Mouse (Mus musculus): Measurements from ENCODE around the gene Ascl3. TPM values are rescaled to one million over a fixed set of nuclear protein-coding genes. Genes with fewer than 3 reads are reported as not detected.
A peak's percentile ranks its signal among the peaks of the same experiment; 100 is the strongest.

The Ascl3 gene
- polyA plus RNA-seq, 1 experiment: 0.92 TPM

DNA sequence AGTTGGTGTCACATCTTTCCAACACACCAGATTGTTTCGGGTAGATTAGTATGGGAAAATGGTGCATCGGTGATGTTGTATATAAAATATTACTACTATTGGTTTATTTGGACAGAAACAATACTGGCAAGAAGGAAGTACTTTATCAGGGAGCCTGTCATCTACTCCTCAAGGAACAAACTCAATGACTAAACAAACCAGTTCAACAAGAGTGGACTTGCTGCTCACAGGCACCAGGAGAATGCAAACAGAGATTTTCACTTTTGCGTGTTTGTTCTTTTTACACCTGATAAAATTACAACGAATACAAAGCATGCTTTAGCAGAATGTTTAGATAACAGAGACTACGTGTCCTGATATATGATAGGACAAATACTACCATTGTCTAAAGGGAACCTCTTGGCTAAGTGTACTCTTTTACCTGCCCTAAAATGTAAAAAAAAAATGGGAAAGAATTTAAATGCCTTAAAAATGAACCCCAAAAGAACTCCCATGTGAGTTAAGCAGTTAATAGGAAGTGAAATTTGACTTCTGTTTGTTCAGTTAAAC is 8.4 kb upstream of the Ascl3 start:
- no peak for DNase-seq
- Histone ChIP-seq H3K27me3 (replicated peaks; ENCODE audit: control insufficient read depth, insufficient read depth, low read length) (no peaks in the 10 kb centered on the region), H3K4me3 (ENCODE audit: insufficient read depth, low read depth, low read length) (no peak overlapping the region), H3K27ac (ENCODE audit: insufficient read depth, low read depth, low read length) (no peak overlapping the region), H3K36me3 (ENCODE audit: control insufficient read depth, insufficient read depth, low read length) (peaks cover 12% of the 10 kb centered on the region), H3K4me1 (ENCODE audit: control insufficient read depth, insufficient read depth, low read length) (no peaks in the 10 kb centered on the region)
- no peak for TF ChIP-seq POLR2A (IDR thresholded peaks at IDR 0.05; ENCODE audit: low read depth, low read length)
- no peak for TF ChIP-seq CTCF (conservative IDR thresholded peaks at IDR 0.05; ENCODE audit: insufficient read depth, insufficient read length, low read depth, low read length)
- 61% methylated on average over 5 of the region's 5 CpGs for WGBS

DNA sequence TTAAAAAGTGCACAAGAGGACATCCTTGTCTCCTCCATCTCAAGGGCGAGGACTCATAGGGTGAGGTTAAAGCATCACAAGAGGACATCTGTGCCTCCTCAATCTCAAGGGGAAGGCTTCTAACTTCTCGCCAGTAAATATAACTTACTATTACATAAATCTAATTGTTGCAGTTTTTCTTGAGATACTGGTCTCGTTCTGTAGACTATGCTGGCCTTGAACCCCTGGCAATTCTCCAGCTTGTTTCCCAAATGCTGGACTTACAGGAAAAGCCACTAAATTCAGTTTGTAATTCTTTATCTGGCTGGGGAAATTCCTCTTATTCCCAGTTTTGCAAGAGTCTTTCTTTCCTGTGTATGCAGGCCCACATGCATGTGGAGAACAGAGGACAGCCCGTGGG is 3.3 kb upstream of the Ascl3 start:
- Histone ChIP-seq H3K36me3 (ENCODE audit: control insufficient read depth, insufficient read depth, low read length) (peaks cover 9% of the 10 kb centered on the region), H3K27me3 (replicated peaks; ENCODE audit: control insufficient read depth, insufficient read depth, low read length) (no peaks in the 10 kb centered on the region), H3K4me1 (ENCODE audit: control insufficient read depth, insufficient read depth, low read length) (no peaks in the 10 kb centered on the region), H3K27ac (ENCODE audit: insufficient read depth, low read depth, low read length) (peak overlapping the region; percentile 41; the same call in 1 of the 2 replicates), H3K4me3 (ENCODE audit: insufficient read depth, low read depth, low read length) (no peak overlapping the region)
- peak; percentile 72 for DNase-seq
- WGBS: 74% methylated on average over 4 of the region's 4 CpGs
- TF ChIP-seq POLR2A (IDR thresholded peaks at IDR 0.05; ENCODE audit: low read depth, low read length) (no peak), CTCF (conservative IDR thresholded peaks at IDR 0.05; ENCODE audit: insufficient read depth, insufficient read length, low read depth, low read length) (no peak)

DNA sequence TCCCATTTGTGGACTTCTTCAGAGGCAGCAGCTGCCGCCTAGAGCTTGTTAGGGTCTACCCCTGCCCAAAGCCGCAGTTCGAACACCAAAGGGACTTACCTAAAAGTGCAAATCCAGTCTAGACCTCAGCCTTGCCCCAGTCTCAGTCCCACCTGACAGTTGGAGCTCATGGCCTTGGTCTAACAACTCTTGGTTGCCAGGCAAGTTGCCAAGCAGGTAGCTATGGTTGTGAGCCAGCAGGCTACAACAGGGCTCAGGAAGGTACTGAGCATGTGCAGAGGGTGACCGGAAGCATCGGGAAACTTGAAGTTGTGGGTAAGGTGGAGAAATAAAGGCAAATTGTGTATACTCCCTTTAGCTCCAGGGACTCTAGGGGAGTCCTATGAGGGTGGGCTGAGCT is 7.8 kb downstream of the Ascl3 start, which contains the start of gene BC051019:
BC051019 (minus strand) TSS at position 154 of the 400 bp plus-strand sequence.
- no peaks in the 10 kb centered on the region for H3K36me3 ChIP-seq (ENCODE audit: control insufficient read depth, insufficient read depth, low read length)
- H3K27ac ChIP-seq (ENCODE audit: insufficient read depth, low read depth, low read length): no peak within 1 kb of the TSS
- H3K27me3 ChIP-seq (replicated peaks; ENCODE audit: control insufficient read depth, insufficient read depth, low read length): no peaks in the 10 kb centered on the region
- 85% methylated on average over 5 of the region's 5 CpGs for WGBS
- TF ChIP-seq CTCF (conservative IDR thresholded peaks at IDR 0.05; ENCODE audit: insufficient read depth, insufficient read length, low read depth, low read length) (no peak), POLR2A (IDR thresholded peaks at IDR 0.05; ENCODE audit: low read depth, low read length) (no peak)
- H3K4me1 ChIP-seq (ENCODE audit: control insufficient read depth, insufficient read depth, low read length): no peaks in the 10 kb centered on the region
- no peak within 1 kb of the TSS for H3K4me3 ChIP-seq (ENCODE audit: insufficient read depth, low read depth, low read length)
- DNase-seq: no peak

DNA sequence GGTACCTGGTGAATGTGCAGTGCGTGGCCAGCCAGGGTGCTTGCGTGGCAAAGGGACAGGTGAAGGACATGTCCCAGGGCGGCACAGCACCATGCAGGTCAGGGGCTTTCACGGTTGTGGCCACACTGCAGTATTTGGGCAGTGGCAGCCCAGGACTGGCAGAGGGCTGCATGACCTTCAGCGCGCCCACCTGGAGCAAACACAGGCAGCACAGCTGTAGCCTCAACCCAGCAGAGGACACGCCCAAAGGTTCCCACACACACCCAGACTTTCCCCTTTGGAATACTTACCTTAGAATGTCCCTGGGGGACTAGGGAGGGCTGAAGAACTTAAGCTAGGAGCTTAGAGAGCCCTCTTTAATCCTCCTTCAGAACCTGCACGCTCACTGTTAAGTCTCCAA is 8.4 kb downstream of the Ascl3 start:
- DNase-seq: no peak
- 95% methylated on average over 8 of the region's 8 CpGs for WGBS
- H3K36me3 ChIP-seq (ENCODE audit: control insufficient read depth, insufficient read depth, low read length): no peaks in the 10 kb centered on the region
- H3K27ac ChIP-seq (ENCODE audit: insufficient read depth, low read depth, low read length): no peak overlapping the region
- TF ChIP-seq POLR2A (IDR thresholded peaks at IDR 0.05; ENCODE audit: low read depth, low read length): no peak
- no peak for TF ChIP-seq CTCF (conservative IDR thresholded peaks at IDR 0.05; ENCODE audit: insufficient read depth, insufficient read length, low read depth, low read length)
- no peaks in the 10 kb centered on the region for H3K27me3 ChIP-seq (replicated peaks; ENCODE audit: control insufficient read depth, insufficient read depth, low read length)
- H3K4me3 ChIP-seq (ENCODE audit: insufficient read depth, low read depth, low read length): no peak overlapping the region
- no peaks in the 10 kb centered on the region for H3K4me1 ChIP-seq (ENCODE audit: control insufficient read depth, insufficient read depth, low read length)

DNA sequence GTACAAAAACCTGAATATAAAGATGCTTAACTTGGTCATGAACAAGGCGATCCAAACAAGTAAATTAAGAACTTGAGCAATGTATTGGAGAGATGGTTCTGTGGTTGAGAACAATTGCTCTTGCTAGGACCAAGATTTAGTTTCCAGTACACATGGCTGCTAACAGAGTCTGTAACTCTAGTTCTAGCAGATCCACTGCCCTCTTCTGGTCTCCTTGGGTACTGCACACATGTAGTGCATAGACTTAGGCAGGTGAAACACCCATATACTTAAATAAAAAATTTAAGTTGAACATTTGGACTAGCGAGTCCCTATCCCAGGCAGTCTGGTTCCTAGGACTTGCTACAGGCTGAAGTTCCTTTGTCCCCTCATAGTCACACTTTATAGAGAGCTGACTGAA is 8.9 kb downstream of the Ascl3 start:
- H3K27ac ChIP-seq (ENCODE audit: insufficient read depth, low read depth, low read length): no peak overlapping the region
- no peaks in the 10 kb centered on the region for H3K36me3 ChIP-seq (ENCODE audit: control insufficient read depth, insufficient read depth, low read length)
- H3K27me3 ChIP-seq (replicated peaks; ENCODE audit: control insufficient read depth, insufficient read depth, low read length): no peaks in the 10 kb centered on the region
- no peak overlapping the region for H3K4me3 ChIP-seq (ENCODE audit: insufficient read depth, low read depth, low read length)
- H3K4me1 ChIP-seq (ENCODE audit: control insufficient read depth, insufficient read depth, low read length): no peaks in the 10 kb centered on the region
- no peak for TF ChIP-seq POLR2A (IDR thresholded peaks at IDR 0.05; ENCODE audit: low read depth, low read length)
- no peak for TF ChIP-seq CTCF (conservative IDR thresholded peaks at IDR 0.05; ENCODE audit: insufficient read depth, insufficient read length, low read depth, low read length)
- no peak for DNase-seq
- WGBS: 100% methylated on average over 2 of the region's 2 CpGs

DNA sequence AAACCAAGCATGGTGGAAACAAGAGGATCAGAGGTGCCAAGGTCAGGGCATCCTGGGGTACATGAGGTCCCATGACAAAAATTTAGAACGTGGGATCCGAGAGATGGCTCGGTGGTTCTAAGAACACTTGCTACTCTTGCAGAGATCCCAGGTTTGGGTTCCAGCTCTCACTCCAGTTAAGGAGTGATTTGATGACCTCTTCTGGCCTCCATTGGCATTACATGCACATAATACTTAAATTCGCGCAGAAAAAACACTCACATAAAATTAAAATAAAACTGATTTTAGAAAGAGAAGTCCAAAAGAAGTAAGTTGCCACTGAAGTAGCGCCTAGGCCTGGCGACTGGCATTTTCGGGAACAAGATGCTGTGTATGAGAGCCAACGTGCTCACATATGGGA is 12.2 kb downstream of the Ascl3 start:
- TF ChIP-seq POLR2A (IDR thresholded peaks at IDR 0.05; ENCODE audit: low read depth, low read length) (no peak), CTCF (conservative IDR thresholded peaks at IDR 0.05; ENCODE audit: insufficient read depth, insufficient read length, low read depth, low read length) (0 out of 2 replicates have a peak, but pooled peaks have one; percentile 15)
- no peaks in the 10 kb centered on the region for H3K4me1 ChIP-seq (ENCODE audit: control insufficient read depth, insufficient read depth, low read length)
- no peaks in the 10 kb centered on the region for H3K27me3 ChIP-seq (replicated peaks; ENCODE audit: control insufficient read depth, insufficient read depth, low read length)
- DNase-seq: peak; percentile 45
- WGBS: 59% methylated on average over 9 of the region's 9 CpGs
- no peak overlapping the region for H3K4me3 ChIP-seq (ENCODE audit: insufficient read depth, low read depth, low read length)
- no peaks in the 10 kb centered on the region for H3K36me3 ChIP-seq (ENCODE audit: control insufficient read depth, insufficient read depth, low read length)
- no peak overlapping the region for H3K27ac ChIP-seq (ENCODE audit: insufficient read depth, low read depth, low read length)

DNA sequence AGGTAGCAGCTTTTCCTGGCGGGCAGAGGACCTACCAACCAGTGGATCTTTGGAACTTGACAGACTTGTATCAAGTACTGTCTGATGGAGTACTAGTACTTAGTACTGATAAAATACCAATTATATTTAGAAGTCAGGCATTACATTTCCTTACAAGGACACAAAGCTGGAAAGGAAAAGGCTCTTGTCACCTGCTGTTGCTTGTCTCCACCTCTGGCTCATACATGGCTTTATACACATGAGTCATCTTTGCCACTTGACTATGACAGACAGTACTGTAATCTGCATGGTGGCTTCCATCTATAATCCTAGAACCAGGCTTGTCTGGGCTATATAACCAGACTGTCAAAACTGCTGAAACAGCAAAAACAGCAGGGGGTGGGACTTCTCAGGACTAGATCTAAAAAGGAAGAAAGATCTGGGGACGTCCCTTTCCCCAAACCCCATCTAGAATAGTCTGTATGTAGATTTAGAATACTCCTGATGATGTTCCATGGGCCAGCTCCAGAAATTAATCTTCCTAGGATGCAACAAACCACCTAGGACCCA is 18.0 kb downstream of the Ascl3 start:
- WGBS: 94% methylated on average over 2 of the region's 2 CpGs
- Histone ChIP-seq H3K27ac (ENCODE audit: insufficient read depth, low read depth, low read length) (no peak overlapping the region), H3K27me3 (replicated peaks; ENCODE audit: control insufficient read depth, insufficient read depth, low read length) (no peaks in the 10 kb centered on the region), H3K4me3 (ENCODE audit: insufficient read depth, low read depth, low read length) (no peak overlapping the region), H3K4me1 (ENCODE audit: control insufficient read depth, insufficient read depth, low read length) (no peaks in the 10 kb centered on the region), H3K36me3 (ENCODE audit: control insufficient read depth, insufficient read depth, low read length) (no peaks in the 10 kb centered on the region; the same call in 1 of the 2 replicates)
- DNase-seq: no peak
- no peak for TF ChIP-seq CTCF (conservative IDR thresholded peaks at IDR 0.05; ENCODE audit: insufficient read depth, insufficient read length, low read depth, low read length)
- TF ChIP-seq POLR2A (IDR thresholded peaks at IDR 0.05; ENCODE audit: low read depth, low read length): no peak

Data from kidney, adult 2 months (tissue).